Mouse (Mus musculus) macrophage (primary cell): ENCODE measurements at regions not wholly inside any gene's neighbourhood (a gene's known extent, or its start where the extent isn't known, plus 50 kb on each side); places are given as distances from the start of the nearest gene placed in this dataset.
A peak's percentile ranks its signal among the peaks of the same experiment; 100 is the strongest.
"Not testable (repeated sequence)": the region's sequence is repeated elsewhere in the genome, so short reads cannot be mapped to it uniquely, and the experiment has no call there.

Experiments used
- H3K27ac ChIP-seq: fragments of 350-480 bp; formaldehyde crosslinking; 2 replicates; pipeline ENCODE4 v1.9.0; 2021
- H3K36me3 ChIP-seq: fragments of 350-480 bp; formaldehyde crosslinking; 2 replicates; pipeline ENCODE4 v1.9.0; 2021; ENCODE audit errors: inconsistent target
- H3K4me3 ChIP-seq: fragments of 350-480 bp; formaldehyde crosslinking; 2 replicates; pipeline ENCODE4 v1.9.0; 2021; ENCODE audit errors: inconsistent target
- H3K79me2 ChIP-seq: fragments of 350-480 bp; formaldehyde crosslinking; 2 replicates; pipeline ENCODE4 v1.9.0; 2021; ENCODE audit errors: inconsistent target
- WGBS: methylation state at CpG from one replicate; pipeline ENCODE4 v1.1.7; 2026; ENCODE audit warnings: inconsistent platforms; ENCODE audit not compliant: missing documents; 5-methylcytosine and 5-hydroxymethylcytosine counted together

- Histone ChIP-seq H3K4me3 (no peak overlapping the region), H3K36me3 (no peaks in the 10 kb centered on the region), H3K27ac (no peak overlapping the region), H3K79me2 (no peaks in the 10 kb centered on the region)
- WGBS: 94% methylated on average over 3 of the region's 3 CpGs
Measured at GRCm38 (mm10) chr11:22420003-22420723, 78.1 kb upstream of the Ehbp1 start.

GRCm38 (mm10) chr11:22421762-22422161 is 79.7 kb upstream of the Ehbp1 start:
- no peak overlapping the region for H3K27ac ChIP-seq
- H3K36me3 ChIP-seq: no peaks in the 10 kb centered on the region
- no peak overlapping the region for H3K4me3 ChIP-seq
- no peaks in the 10 kb centered on the region for H3K79me2 ChIP-seq
- WGBS: 78% methylated on average over 3 of the region's 3 CpGs

GRCm38 (mm10) chr11:22437140-22437850 is 74.6 kb upstream of the Tmem17 start:
- WGBS: 10% methylated on average over 5 of the region's 5 CpGs
- Histone ChIP-seq H3K27ac (peak overlapping the region; percentile 67), H3K4me3 (no peak overlapping the region)

GRCm38 (mm10) chr11:22437851-22438215 is 74.1 kb upstream of the Tmem17 start:
- H3K36me3 ChIP-seq: no peaks in the 10 kb centered on the region
- no peaks in the 10 kb centered on the region for H3K79me2 ChIP-seq
- WGBS: 98% methylated on average over 5 of the region's 5 CpGs
- H3K4me3 ChIP-seq: no peak overlapping the region
- peak overlapping the region; percentile 67 for H3K27ac ChIP-seq

More at GRCm38 (mm10) chr11:22437140-22437850, 74.6 kb upstream of the Tmem17 start:
- H3K79me2 ChIP-seq: no peaks in the 10 kb centered on the region
- H3K36me3 ChIP-seq: no peaks in the 10 kb centered on the region

- no peak overlapping the region for H3K27ac ChIP-seq
- no peaks in the 10 kb centered on the region for H3K79me2 ChIP-seq
- H3K4me3 ChIP-seq: no peak overlapping the region
- no peaks in the 10 kb centered on the region for H3K36me3 ChIP-seq
- WGBS: 95% methylated on average over 2 of the region's 2 CpGs
Measured at GRCm38 (mm10) chr11:22438441-22439066, 73.3 kb upstream of the Tmem17 start.

- Histone ChIP-seq H3K4me3 (no peak overlapping the region), H3K79me2 (no peaks in the 10 kb centered on the region), H3K27ac (no peak overlapping the region), H3K36me3 (no peaks in the 10 kb centered on the region)
- WGBS: 88% methylated on average over 2 of the region's 2 CpGs
Measured at GRCm38 (mm10) chr11:22440521-22440920, 71.4 kb upstream of the Tmem17 start.

- Histone ChIP-seq H3K36me3 (no peaks in the 10 kb centered on the region), H3K79me2 (no peaks in the 10 kb centered on the region), H3K4me3 (no peak overlapping the region), H3K27ac (no peak overlapping the region)
Measured at GRCm38 (mm10) chr11:22453161-22453560, 58.7 kb upstream of the Tmem17 start.

- H3K36me3 ChIP-seq: no peaks in the 10 kb centered on the region
- H3K4me3 ChIP-seq: no peak overlapping the region
- WGBS: 97% methylated on average over 9 of the region's 9 CpGs
- H3K79me2 ChIP-seq: no peaks in the 10 kb centered on the region
- H3K27ac ChIP-seq: no peak overlapping the region
Measured at GRCm38 (mm10) chr11:22456286-22456685, 55.6 kb upstream of the Tmem17 start.

GRCm38 (mm10) chr11:22457220-22457619 is 54.7 kb upstream of the Tmem17 start:
- WGBS: 90% methylated on average over 2 of the region's 2 CpGs
- H3K4me3 ChIP-seq: no peak overlapping the region
- H3K27ac ChIP-seq: no peak overlapping the region
- no peaks in the 10 kb centered on the region for H3K79me2 ChIP-seq
- H3K36me3 ChIP-seq: no peaks in the 10 kb centered on the region

GRCm38 (mm10) chr11:22458951-22459703 is 52.8 kb upstream of the Tmem17 start:
- H3K4me3 ChIP-seq: no peak overlapping the region
- 86% methylated on average over 5 of the region's 5 CpGs for WGBS
- H3K79me2 ChIP-seq: no peaks in the 10 kb centered on the region
- no peaks in the 10 kb centered on the region for H3K36me3 ChIP-seq
- no peak overlapping the region for H3K27ac ChIP-seq

- 87% methylated on average over 5 of the region's 8 CpGs for WGBS
Measured at GRCm38 (mm10) chr11:22461019-22461735, 50.7 kb upstream of the Tmem17 start.

More at GRCm38 (mm10) chr11:22461019-22461735, 50.7 kb upstream of the Tmem17 start:
- H3K27ac ChIP-seq, H3K4me3 ChIP-seq, H3K79me2 ChIP-seq, H3K36me3 ChIP-seq: not testable (repeated sequence)
